Mouse (Mus musculus): ENCODE measurements at regions not wholly inside any gene's neighbourhood (a gene's known extent, or its start where the extent isn't known, plus 50 kb on each side); places are given as distances from the start of the nearest gene placed in this dataset.

DNA sequence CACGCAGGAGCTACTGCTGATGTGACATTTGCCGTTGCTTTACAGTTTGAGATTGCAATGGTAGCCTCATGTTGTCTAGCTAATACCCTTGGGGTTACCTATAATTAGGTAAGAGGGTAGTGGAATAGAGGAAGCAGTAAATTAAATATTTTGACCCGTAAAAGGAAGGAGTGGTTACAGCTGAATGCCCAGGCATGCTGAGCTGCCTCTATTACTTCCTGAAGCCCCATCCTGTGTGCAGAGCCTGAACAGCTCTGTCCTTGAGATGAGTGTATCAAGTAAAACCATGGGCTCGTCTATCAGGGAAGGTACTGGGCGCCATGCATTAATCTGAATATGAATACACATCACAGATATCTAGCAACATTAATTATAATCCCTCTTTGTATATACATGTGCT, 179.1 kb upstream of the Spats2l start:
- Histone ChIP-seq H3K4me3 (replicated peaks; ENCODE audit: extremely low read depth, low read depth, low read length) (no peak overlapping the region), H3K4me1 (ENCODE audit: control insufficient read depth, insufficient read depth, low read length) (no peaks in the 10 kb centered on the region)
- 41% methylated on average over 5 of the region's 5 CpGs for WGBS
- DNase-seq, result no peak
- TF ChIP-seq POLR2A (IDR thresholded peaks at IDR 0.05; ENCODE audit: borderline replicate concordance, extremely low read depth, low read depth, low read length), result no peak
- no peak for TF ChIP-seq CTCF (IDR thresholded peaks at IDR 0.05; ENCODE audit: insufficient read depth, low read length)

GRCm38 (mm10) chr1:57600951-57601350, 173.0 kb upstream of the Spats2l start:
- Histone ChIP-seq H3K4me1 (ENCODE audit: control insufficient read depth, insufficient read depth, low read length) (no peaks in the 10 kb centered on the region), H3K4me3 (replicated peaks; ENCODE audit: extremely low read depth, low read depth, low read length) (no peak overlapping the region)
- 60% methylated on average over 2 of the region's 2 CpGs for WGBS
- no peak for DNase-seq
- no peak for TF ChIP-seq POLR2A (IDR thresholded peaks at IDR 0.05; ENCODE audit: borderline replicate concordance, extremely low read depth, low read depth, low read length)
- no peak for TF ChIP-seq CTCF (IDR thresholded peaks at IDR 0.05; ENCODE audit: insufficient read depth, low read length)

DNA sequence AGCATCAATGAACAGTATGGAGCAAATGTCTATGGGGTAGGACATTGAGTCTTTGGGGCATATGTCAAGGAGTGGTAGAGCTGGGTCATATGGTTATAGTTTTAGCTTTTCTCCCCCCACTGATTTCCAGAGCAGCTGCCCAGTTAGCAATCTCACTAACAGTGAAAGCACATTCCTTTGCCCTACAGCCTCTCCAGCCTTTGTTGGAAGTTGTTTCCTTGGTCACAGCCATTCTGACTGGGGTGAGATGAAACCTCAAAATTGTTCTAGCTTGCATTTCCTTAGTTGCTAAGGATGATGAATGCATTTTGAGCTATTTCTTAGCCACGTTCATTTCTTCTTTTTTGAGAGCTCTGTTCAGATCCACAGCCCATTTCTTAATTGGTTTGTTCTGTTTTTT, 168.4 kb upstream of the Spats2l start:
- TF ChIP-seq CTCF (IDR thresholded peaks at IDR 0.05; ENCODE audit: insufficient read depth, low read length) (no peak), POLR2A (IDR thresholded peaks at IDR 0.05; ENCODE audit: borderline replicate concordance, extremely low read depth, low read depth, low read length) (no peak)
- Histone ChIP-seq H3K4me1 (ENCODE audit: control insufficient read depth, insufficient read depth, low read length) (no peaks in the 10 kb centered on the region), H3K4me3 (replicated peaks; ENCODE audit: extremely low read depth, low read depth, low read length) (no peak overlapping the region)
- WGBS, result 32% methylated on average over 1 of the region's 1 CpGs
- no peak for DNase-seq

DNA sequence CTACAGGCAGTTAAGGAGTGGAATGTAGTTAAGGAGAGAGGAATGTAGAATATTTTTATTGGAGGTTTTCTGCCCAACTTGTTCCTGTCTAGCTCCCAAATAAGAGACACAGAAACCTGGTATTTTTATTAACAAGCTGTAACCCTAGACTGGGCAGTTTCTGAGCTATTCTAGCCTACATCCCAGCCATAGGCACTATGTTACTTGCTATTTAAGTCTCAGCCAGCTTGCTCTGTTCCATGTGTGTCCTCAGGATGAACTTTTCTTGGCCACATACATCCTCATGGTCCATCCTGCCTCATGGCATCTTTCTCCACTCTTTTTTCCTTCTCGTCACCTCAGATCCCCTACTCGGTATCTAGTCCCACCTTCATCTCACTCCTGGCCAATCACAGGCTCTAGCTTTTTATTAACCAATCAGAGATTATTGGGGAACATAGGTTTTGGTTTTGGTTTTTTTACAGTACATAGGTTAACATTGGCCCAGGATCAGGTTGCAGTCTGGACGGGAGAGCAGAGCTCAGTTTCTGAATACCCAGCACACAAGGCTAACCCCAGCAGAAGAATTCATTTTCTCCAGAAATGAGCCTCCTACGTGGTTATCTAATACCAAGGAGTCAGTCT, 167.8 kb upstream of the Spats2l start:
- DNase-seq, result no peak
- no peak for TF ChIP-seq POLR2A (IDR thresholded peaks at IDR 0.05; ENCODE audit: borderline replicate concordance, extremely low read depth, low read depth, low read length)
- no peak for TF ChIP-seq CTCF (IDR thresholded peaks at IDR 0.05; ENCODE audit: insufficient read depth, low read length)
- 64% methylated on average over 4 of the region's 4 CpGs for WGBS
- no peak overlapping the region for H3K4me3 ChIP-seq (replicated peaks; ENCODE audit: extremely low read depth, low read depth, low read length)
- H3K4me1 ChIP-seq (ENCODE audit: control insufficient read depth, insufficient read depth, low read length), result no peaks in the 10 kb centered on the region

- WGBS, result 62% methylated on average over 8 of the region's 8 CpGs
- no peak for DNase-seq
- TF ChIP-seq CTCF (IDR thresholded peaks at IDR 0.05; ENCODE audit: insufficient read depth, low read length) (no peak), POLR2A (IDR thresholded peaks at IDR 0.05; ENCODE audit: borderline replicate concordance, extremely low read depth, low read depth, low read length) (no peak)
- Histone ChIP-seq H3K4me1 (ENCODE audit: control insufficient read depth, insufficient read depth, low read length) (no peaks in the 10 kb centered on the region), H3K4me3 (replicated peaks; ENCODE audit: extremely low read depth, low read depth, low read length) (no peak overlapping the region)
These were observed 166.9 kb upstream of the Spats2l start for GRCm38 (mm10) chr1:57607026-57607425.

DNA sequence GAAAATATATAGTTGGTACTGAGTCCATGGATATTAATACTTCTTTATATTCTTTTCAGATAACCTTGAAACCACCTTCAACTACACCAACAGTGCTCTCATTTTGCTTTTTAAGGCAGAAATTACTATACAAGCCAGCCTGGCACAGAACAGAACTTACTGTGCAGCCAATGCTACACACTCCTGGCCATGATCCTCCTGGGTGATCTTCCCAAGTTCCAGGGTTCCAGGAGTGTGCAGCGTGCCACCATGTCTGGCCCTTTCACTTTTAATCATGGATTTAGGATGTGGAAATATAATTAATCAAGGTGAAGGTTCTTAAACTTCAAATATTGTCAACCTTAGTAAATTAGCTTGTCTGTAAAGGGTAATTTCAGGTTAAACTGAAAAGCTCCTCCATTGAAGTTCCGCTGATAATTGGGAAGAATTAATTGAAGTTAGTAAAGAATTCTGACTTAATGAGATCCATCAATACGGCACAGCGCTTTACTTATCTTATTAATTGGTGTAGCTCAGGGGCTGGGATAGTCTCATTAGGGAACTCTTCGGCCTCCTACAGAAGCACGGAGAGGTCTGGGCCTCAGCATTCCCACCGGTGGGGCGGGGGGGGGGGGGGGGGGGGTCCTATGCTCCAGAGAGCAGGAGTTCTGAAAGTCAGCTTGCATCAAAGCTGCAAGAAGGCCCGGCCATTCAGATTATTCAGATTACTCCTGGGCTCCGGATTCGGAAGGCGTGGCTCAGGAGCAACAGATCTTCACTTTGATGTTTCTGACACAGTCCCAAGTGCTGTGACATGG, 166.1 kb upstream of the Spats2l start:
- DNase-seq, result no peak
- TF ChIP-seq POLR2A (IDR thresholded peaks at IDR 0.05; ENCODE audit: borderline replicate concordance, extremely low read depth, low read depth, low read length) (no peak), CTCF (IDR thresholded peaks at IDR 0.05; ENCODE audit: insufficient read depth, low read length) (no peak)
- H3K4me1 ChIP-seq (ENCODE audit: control insufficient read depth, insufficient read depth, low read length), result no peaks in the 10 kb centered on the region
- 69% methylated on average over 12 of the region's 12 CpGs for WGBS
- no peak overlapping the region for H3K4me3 ChIP-seq (replicated peaks; ENCODE audit: extremely low read depth, low read depth, low read length)

DNA sequence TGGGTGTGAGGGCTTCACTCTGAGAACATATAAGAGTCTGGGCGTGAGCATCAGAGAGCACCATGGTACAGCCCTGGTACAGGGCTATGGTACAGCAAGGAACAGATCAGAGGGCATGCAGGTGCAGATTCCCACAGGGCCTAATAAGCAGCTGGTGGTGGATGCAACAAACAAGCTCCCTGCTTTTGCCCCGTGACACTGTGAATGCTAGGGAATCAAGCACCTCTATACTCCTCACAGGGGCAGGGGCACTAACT, 165.6 kb upstream of the Spats2l start:
- no peak for TF ChIP-seq POLR2A (IDR thresholded peaks at IDR 0.05; ENCODE audit: borderline replicate concordance, extremely low read depth, low read depth, low read length)
- TF ChIP-seq CTCF (IDR thresholded peaks at IDR 0.05; ENCODE audit: insufficient read depth, low read length), result no peak
- no peak for DNase-seq
- H3K4me3 ChIP-seq (replicated peaks; ENCODE audit: extremely low read depth, low read depth, low read length), result no peak overlapping the region
- no peaks in the 10 kb centered on the region; the same call in 1 of the 2 replicates for H3K4me1 ChIP-seq (ENCODE audit: control insufficient read depth, insufficient read depth, low read length)
- 61% methylated on average over 2 of the region's 2 CpGs for WGBS

GRCm38 (mm10) chr1:57609307-57609706, 164.7 kb upstream of the Spats2l start:
- WGBS, result 53% methylated on average over 6 of the region's 6 CpGs

DNA sequence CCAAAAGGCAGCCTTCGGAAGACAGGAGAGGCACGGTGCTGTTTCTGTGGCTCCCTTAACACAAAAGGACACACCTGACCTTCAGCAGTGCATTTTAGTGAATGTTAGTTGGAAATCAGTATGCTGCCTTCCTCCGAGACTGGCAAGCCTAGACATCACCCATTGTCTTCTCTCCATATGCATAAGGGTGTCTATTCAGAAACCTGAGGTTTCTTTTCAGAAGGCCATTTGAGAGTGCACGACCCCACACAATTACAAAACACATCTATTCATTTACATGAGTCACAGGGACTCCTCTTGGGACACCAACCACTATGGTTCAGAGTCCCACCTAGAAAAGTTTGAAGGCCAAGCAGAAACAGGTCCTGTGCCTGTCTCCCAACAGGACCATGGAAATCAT, 161.8 kb upstream of the Spats2l start:
- WGBS, result 88% methylated on average over 4 of the region's 4 CpGs
- no peak overlapping the region for H3K4me3 ChIP-seq (replicated peaks; ENCODE audit: extremely low read depth, low read depth, low read length)
- DNase-seq, result no peak
- TF ChIP-seq CTCF (IDR thresholded peaks at IDR 0.05; ENCODE audit: insufficient read depth, low read length) (no peak), POLR2A (IDR thresholded peaks at IDR 0.05; ENCODE audit: borderline replicate concordance, extremely low read depth, low read depth, low read length) (no peak)
- no peaks in the 10 kb centered on the region; the same call in 1 of the 2 replicates for H3K4me1 ChIP-seq (ENCODE audit: control insufficient read depth, insufficient read depth, low read length)

More at GRCm38 (mm10) chr1:57609307-57609706, 164.7 kb upstream of the Spats2l start:
- DNase-seq, result no peak
- Histone ChIP-seq H3K4me3 (replicated peaks; ENCODE audit: extremely low read depth, low read depth, low read length) (no peak overlapping the region), H3K4me1 (ENCODE audit: control insufficient read depth, insufficient read depth, low read length) (no peaks in the 10 kb centered on the region; the same call in 1 of the 2 replicates)
- TF ChIP-seq POLR2A (IDR thresholded peaks at IDR 0.05; ENCODE audit: borderline replicate concordance, extremely low read depth, low read depth, low read length), result no peak
